Mouse (Mus musculus) hematopoietic stem cell, adult 5-6 weeks (primary cell): ENCODE measurements around the gene Tas2r108. TPM values are rescaled to one million over a fixed set of nuclear protein-coding genes. Genes with fewer than 3 reads are reported as not detected.
A peak's percentile ranks its signal among the peaks of the same experiment; 100 is the strongest.

ENCODE experiments used
- ATAC-seq, 2 experiments: fragments of 125-278 bp in 1 of 2; replicated peaks in 1 of 2; 2 replicates each; pipeline ENCODE4 v1.8.0; 2016 to 2017; ENCODE audit warnings: inconsistent platforms in 2 of 2, mild to moderate bottlenecking in 2 of 2, moderate number of reproducible peaks in 2 of 2, low read depth in 1 of 2, moderate TSS enrichment in 1 of 2; ENCODE audit not compliant: low FRiP score in 2 of 2, poor library complexity in 2 of 2, severe bottlenecking in 2 of 2, insufficient read depth in 1 of 2, low TSS enrichment in 1 of 2
- total RNA-seq: library from RNA; stranded (forward); fragments of 172-1452, 232-1000 nt; gene quantifications from 2 replicates; pipeline ENCODE4 v1.2.3, GENCODE M21; 2017

Tas2r108 gene
- not detected in 2 replicates for total RNA-seq

GRCm38 (mm10) chr6:40493229-40493628 is at the start of gene Tas2r108:
TSS of gene Tas2r108 (plus strand) at chr6:40493529.
- no peak for ATAC-seq

- ATAC-seq, result no peak
Observed at GRCm38 (mm10) chr6:40448626-40449025, 44.7 kb upstream of the Tas2r108 start.

- peak; percentile 65 to 68; a peak in 3 of 4 replicates for ATAC-seq
Observed at GRCm38 (mm10) chr6:40454436-40455041, 38.8 kb upstream of the Tas2r108 start.

- ATAC-seq, result peak in 1 of 2 experiments; percentile 66; a peak in 2 of 4 replicates
Observed at GRCm38 (mm10) chr6:40465710-40466109, 27.6 kb upstream of the Tas2r108 start.

GRCm38 (mm10) chr6:40470916-40471719 is 22.2 kb upstream of the Tas2r108 start, which contains the start of gene Ssbp1:
TSS of gene Ssbp1 (plus strand) at chr6:40471352.
- ATAC-seq, result peak; percentile 98 to 99

- no peak for ATAC-seq
Observed at GRCm38 (mm10) chr6:40471720-40472010, 21.7 kb upstream of the Tas2r108 start.

- ATAC-seq, result no peak
Observed at GRCm38 (mm10) chr6:40476132-40476531, 17.2 kb upstream of the Tas2r108 start.

- 0 out of 4 replicates have a peak, but pooled peaks of 1 of the 2 experiments have one; percentile 27 for ATAC-seq
Observed at GRCm38 (mm10) chr6:40479705-40480104, 13.6 kb upstream of the Tas2r108 start.

GRCm38 (mm10) chr6:40482318-40482717 is 11.0 kb upstream of the Tas2r108 start:
- ATAC-seq, result no peak

GRCm38 (mm10) chr6:40490933-40491332 is 2.4 kb upstream of the Tas2r108 start, which contains the start of gene Tas2r137:
TSS of gene Tas2r137 (plus strand) at chr6:40491233.
- no peak for ATAC-seq

- no peak for ATAC-seq
Observed at GRCm38 (mm10) chr6:40519408-40519807, 26.1 kb downstream of the Tas2r108 start, which contains the start of gene Prss37. TSS of gene Prss37 (minus strand) at chr6:40519508.

Other genes with a start within 250 kb of the Tas2r108 start
- gene Agk, start 168.4 kb upstream of the Tas2r108 start, total RNA-seq, result 37.0 and 44.5 TPM in 2 replicates
- gene E330009J07Rik, start 57.4 kb upstream of the Tas2r108 start, total RNA-seq, result 8.0 and 12.4 TPM in 2 replicates
- not detected in 2 replicates for gene Wee2, start 54.4 kb upstream of the Tas2r108 start, total RNA-seq
- gene Ssbp1, start 22.2 kb upstream of the Tas2r108 start, total RNA-seq, result 134 and 145 TPM in 2 replicates
- 1.1 TPM in 1 of 2 replicates, not detected in the other for gene Tas2r137, start 2.3 kb upstream of the Tas2r108 start, total RNA-seq
- not detected in 2 replicates for gene Prss37, start 26.0 kb downstream of the Tas2r108 start, total RNA-seq
- gene Olfr461, start 61.5 kb downstream of the Tas2r108 start, total RNA-seq, result not detected in 2 replicates
- not detected in 2 replicates for gene Olfr460, start 76.0 kb downstream of the Tas2r108 start, total RNA-seq
- gene Clec5a, start 92.3 kb downstream of the Tas2r108 start, total RNA-seq, result 13.3 and 33.6 TPM in 2 replicates
- gene Tas2r138, start 119.8 kb downstream of the Tas2r108 start, total RNA-seq, result not detected in 2 replicates
- gene Mgam, start 135.3 kb downstream of the Tas2r108 start, total RNA-seq, result 3.2 and 13.6 TPM in 2 replicates